Mouse (Mus musculus) frontal cortex, postnatal 36 days (tissue): ENCODE measurements around the gene Gtf2h1.
A peak's percentile ranks its signal among the peaks of the same experiment; 100 is the strongest.
"Not testable (repeated sequence)": the region's sequence is repeated elsewhere in the genome, so short reads cannot be mapped to it uniquely, and the experiment has no call there.

Experiments used
- DNase-seq, 2 experiments: peaks; one replicate each; pipeline ENCODE4 v3.0.0; 2022; ENCODE audit warnings: low spot score in 2 of 2

Gtf2h1 gene

DNA sequence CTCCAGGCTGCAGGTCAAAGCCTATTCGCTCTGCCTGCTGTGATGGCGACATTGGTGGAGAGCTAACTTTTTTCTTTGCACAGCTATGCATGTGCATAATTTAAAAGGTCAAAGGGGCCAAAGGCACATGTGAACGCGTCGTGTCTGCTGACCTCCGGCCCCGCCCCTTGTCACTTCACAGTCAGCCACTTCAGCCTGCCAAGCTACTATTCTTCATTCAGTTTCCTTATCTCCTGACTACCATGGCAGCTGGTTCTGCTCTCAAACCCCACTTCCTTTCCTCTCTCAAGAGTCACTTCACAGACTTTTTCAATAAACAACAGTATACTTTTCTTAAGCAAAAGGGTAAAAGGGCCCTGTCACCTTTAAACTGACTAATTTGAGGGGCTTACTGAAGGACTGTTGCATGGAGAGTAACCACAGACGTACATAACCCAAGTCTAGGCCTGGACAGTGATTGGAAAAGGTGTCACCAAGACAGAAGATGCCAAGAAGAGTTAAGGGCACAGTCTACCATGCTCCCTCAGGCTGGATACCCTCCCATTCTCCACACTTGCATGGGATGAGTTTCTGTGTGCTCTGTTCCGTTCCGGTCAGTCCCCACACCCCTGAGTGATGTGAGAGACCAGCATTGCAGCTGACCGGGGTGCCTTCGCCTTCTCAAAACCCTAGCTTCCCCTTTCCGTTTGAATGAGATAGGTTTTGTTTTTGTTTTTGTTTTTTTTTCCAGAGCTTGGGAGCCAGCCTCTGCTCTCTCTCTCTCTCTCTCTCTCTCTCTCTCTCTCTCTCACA is 35.1 kb downstream of the Gtf2h1 start:
- no peak for DNase-seq

- DNase-seq = no peak
Measured at GRCm38 (mm10) chr7:46831693-46832092, 35.8 kb downstream of the Gtf2h1 start.

- not testable (repeated sequence) for DNase-seq
Measured at GRCm38 (mm10) chr7:46832112-46832810, 36.4 kb downstream of the Gtf2h1 start.

- no peak for DNase-seq
Measured at GRCm38 (mm10) chr7:46833266-46833665, 37.4 kb downstream of the Gtf2h1 start.

DNA sequence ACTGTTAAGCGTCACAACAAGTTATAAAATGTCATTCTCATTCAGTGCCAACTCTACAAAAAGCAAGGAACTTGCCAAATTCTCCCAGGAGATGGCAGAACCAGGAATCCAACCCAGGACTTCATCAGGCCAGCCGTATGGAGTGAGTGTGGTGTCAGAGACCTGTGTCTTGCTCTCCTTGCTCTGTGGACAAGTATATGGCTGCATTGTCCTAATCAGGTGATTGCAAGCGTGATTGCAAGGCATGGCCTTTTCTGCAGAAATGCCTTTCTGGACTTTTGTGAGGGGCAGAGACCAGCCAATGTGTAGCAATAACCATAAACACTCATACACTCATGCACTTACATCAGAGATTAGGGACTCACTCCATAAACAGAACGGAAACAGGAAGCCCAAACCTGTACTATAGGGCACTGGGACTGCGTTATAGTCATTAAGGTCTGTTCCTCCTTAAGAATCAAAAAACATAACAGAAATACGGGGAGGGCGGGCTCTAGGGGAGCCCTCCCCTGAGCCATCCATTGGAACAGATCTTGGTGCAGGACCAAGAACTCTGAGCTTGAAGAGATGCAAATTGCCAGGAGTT is 37.9 kb downstream of the Gtf2h1 start:
- no peak for DNase-seq

- DNase-seq = no peak
Measured at GRCm38 (mm10) chr7:46834994-46835610, 39.2 kb downstream of the Gtf2h1 start.

GRCm38 (mm10) chr7:46836357-46836756 is 40.5 kb downstream of the Gtf2h1 start:
- DNase-seq = no peak

- DNase-seq = no peak
Measured at GRCm38 (mm10) chr7:46837073-46837472, 41.2 kb downstream of the Gtf2h1 start.

DNA sequence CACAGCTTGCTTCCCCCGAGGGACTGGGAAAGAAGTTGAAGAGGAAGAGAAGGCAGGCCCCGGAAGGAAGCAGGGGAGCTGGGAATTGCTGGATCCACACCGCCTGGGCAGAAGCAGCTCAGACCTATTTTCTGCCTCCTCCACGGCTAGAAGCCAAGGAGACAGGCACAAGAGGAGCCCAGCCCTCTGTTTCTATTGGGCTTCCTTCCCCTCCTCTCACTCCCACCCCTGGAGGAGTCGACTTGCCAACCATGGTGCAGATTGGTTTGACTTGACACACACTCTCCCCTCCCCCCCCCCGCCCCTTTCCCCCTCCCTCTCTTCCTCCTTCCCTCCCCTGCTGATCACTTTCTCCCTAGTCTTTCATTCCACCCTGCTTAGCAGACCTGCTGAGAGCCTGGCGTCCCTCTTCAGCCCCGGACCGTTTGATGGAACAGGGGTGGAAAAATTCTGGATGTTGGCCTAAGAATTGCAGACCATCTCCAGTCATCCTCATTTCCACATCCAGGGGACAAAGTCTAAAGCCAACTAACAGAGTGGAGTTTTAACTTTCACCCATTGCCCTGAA is 42.3 kb downstream of the Gtf2h1 start:
- DNase-seq = peak; percentile 28 to 49

DNA sequence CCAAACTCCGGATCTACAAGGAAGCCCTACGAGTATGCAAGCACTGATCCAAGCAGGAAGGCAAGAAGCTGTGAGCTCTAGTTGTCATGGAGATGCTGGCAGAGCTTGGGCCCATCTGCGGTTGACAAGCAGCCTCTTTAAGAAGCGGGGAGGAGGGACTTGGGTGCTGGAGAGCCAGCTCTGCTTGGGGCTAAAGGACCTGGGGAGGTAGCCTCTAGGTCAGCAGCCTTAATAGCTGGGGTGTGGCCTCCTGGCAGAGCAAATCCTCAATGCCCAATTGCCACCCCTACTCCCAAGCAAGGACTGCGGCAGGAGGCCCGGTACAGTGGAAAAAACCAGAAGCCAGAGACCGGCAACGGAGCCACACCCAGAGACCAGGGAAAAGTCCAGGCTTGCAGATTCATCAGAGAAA is 43.0 kb downstream of the Gtf2h1 start:
- DNase-seq = peak; percentile 74 to 91

DNA sequence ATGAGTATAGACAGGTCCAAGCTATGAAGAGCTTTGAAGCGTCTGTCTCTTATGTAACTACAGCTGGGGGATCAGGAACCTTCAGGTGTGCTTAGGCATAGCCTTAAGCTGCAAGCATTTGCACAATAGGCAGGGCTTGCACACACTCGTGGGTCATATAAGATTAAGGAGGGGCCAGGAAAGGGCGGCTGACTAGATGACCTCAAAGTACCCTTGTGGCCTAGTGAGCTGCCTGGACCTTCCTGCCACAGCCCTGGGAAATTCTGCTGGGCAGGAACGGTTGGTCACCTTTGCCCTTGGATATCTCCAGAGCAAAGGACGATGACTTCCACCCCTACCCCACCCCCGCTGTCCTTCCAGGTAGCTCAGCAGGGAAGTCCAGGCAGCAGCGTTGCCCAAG is 43.5 kb downstream of the Gtf2h1 start:
- DNase-seq = no peak

- DNase-seq = no peak
Measured at GRCm38 (mm10) chr7:46839861-46840260, 44.0 kb downstream of the Gtf2h1 start.

DNA sequence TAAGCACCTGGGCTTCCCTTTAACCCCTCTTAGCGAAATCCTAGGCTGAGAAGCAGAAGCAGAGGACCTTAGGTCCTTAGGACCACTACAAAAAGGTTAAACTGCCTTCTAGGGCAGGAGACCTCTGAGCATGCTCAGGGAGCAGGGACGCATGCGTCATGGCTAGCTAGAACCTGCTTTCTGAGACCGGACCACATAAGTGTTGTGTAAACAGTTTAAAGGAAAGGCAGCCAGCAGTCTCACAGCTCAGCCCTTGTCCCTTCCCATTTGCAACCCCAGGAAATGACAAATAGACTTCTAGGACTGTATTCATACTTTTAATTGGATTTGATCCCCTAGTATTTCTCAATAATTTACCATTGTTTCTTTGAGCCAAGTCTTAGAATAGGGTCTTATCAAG is 44.4 kb downstream of the Gtf2h1 start:
- no peak for DNase-seq

DNA sequence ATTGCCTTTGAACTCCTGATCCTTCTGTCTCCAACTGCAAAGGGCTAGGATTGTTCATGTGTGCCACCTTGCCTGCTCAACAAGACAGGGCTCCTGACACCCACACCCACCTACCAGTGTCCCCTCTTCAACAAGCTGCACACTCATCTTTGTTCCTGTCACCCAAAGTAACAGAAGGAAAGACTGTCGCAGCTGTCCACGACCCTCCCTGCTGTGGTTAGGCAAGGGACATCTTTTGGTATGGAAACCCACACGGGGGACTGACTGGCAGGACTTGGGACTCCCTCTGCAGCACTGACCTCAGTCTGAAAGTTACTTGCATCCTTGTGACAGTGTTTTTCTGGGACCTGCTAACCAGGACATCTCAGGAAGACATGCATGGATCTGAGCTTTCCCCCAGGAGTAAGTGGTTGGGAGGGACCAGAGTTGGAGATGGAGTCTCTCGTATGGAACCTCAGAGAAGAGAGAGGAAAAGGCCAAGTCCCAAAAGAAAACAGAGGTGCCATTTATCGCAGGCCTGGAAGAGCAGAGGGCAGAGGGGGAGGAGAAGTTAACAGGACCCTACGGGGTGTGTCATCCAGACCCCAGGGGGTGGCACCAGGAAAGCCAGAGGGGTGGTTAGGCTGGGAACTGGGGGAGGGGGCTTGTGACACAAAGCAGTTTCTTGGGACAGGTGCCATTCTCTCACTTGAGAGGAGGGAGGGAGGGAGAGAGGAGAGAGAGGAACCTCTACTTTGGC is 45.1 kb downstream of the Gtf2h1 start, which contains the start of gene Ldha:
Ldha (plus strand) TSS at position 689 of the 739 bp plus-strand sequence.
- no peak for DNase-seq

DNA sequence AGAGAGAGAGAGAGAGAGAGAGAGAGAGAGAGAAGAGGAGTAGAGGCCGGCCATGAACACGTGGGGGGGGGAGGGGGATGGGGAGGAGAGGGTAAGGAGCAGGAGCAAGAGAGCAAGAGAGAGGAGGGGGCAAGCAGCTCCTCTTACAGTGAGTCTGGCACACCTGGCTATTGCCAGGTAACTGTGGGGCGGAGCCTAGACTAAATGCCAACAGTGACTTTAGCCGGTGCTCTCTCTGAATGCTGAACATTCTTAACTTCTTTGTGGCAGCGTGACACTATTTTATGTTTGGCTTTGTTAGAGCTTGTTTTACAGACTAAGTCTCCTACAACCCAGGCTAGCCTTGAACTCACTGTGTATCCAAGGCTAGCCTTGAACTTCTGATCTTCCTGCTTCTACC is 46.4 kb downstream of the Gtf2h1 start:
- no peak for DNase-seq

- DNase-seq = no peak
Measured at GRCm38 (mm10) chr7:46843576-46843975, 47.7 kb downstream of the Gtf2h1 start.

GRCm38 (mm10) chr7:46845211-46845977 is 49.5 kb downstream of the Gtf2h1 start:
- DNase-seq = peak; percentile 92

GRCm38 (mm10) chr7:46845978-46846485 is 50.1 kb downstream of the Gtf2h1 start:
- peak; percentile 49 to 52 for DNase-seq

DNA sequence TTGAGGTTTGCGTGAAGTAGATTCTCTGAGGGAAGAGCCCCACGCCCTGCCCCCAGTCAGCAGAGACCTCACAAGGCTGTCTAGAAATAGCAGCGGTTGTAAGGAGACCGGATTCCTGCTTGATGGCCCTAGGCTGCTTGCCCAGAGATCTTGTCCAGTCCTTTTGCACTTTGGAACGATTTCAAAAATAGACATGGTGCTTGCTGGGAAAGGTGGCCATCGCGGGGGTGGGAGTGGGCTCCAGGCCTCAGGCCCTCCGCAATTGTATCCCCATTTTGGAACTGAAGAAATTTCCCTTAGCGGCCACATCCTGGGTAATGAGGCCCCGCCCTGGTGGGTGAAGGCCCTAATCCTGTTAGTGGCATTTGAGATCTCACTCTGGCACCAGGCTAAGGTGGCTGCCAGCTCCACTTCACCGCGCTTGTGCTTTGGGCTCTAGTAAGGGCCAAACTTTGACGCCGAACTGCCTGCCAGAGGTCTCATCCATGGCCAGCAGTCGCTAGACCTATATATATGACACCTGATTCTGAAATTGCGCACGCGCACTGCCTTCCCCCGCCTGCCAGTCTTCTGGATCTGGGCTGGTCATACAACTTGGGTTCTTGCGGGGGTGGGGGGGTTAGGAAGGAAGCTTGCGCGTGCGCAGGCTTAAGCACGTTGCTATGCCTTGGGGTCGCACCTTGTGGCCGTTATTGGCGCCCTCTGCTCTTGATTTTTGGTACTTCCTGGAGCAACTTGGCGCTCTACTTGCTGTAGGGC is 50.8 kb downstream of the Gtf2h1 start:
- DNase-seq = peak; percentile 42 to 43
